Mouse (Mus musculus): Measurements from ENCODE around the gene Ndufb2. TPM values are rescaled to one million over a fixed set of nuclear protein-coding genes. Genes with fewer than 3 reads are reported as not detected.

Gene Ndufb2
- total and polyA plus RNA-seq, 3 experiments: 22.0 to 155 (median 78.6) TPM

DNA sequence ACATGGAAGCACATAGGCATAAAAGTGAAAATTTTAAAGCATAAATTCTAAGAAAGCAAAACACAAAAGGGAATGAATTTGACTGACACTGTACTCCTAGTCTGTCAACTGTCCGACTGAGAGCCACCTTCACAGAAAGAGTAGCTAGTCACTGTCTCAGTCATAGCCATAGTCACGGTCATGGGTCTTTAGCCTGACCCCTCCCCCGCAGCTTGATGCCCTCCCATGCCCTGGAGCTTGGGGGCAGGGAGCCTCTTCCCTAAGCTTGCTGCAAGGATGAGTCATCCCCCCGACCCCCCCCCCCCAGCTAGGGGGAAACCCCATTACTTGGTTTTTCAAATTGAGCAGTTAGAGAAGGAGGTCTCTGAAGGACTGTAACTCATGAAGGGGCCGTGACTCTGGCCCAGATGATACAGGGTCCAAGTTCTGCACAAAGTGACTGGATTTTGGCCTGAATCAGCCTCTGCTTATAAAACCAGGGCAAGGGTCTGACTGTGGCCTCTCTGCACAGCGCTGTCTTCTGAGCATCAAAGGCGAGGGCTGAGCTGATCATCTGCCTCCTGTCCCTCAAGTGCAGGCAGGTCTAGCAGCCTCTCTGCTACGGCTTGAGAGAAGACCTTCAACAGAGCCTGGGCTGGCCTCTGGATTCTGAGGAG is 40.3 kb upstream of the Ndufb2 start:
- no peak overlapping the region for H3K4me3 ChIP-seq (ENCODE audit: low read depth, low read length)
- H3K36me3 ChIP-seq (replicated peaks): no peaks in the 10 kb centered on the region
- H3K9me3 ChIP-seq (replicated peaks): no peaks in the 10 kb centered on the region
- no peaks in the 10 kb centered on the region for H3K4me1 ChIP-seq (ENCODE audit: insufficient read depth, low read depth, low read length)
- TF ChIP-seq TAL1 (conservative IDR thresholded peaks at IDR 0.05; ENCODE audit: low read depth, low read length) (no peak), CTCF (IDR thresholded peaks at IDR 0.05; ENCODE audit: low read depth, low read length) (no peak), GATA1 (IDR thresholded peaks at IDR 0.05; ENCODE audit: borderline replicate concordance, low read length) (no peak), GATA2 (IDR thresholded peaks at IDR 0.05; ENCODE audit: borderline replicate concordance, low read depth, low read length) (no peak), POLR2AphosphoS5 (IDR thresholded peaks at IDR 0.05; ENCODE audit: insufficient replicate concordance, low read depth, low read length) (no peak)
- DNase-seq (ENCODE audit: low spot score): no peak
- ATAC-seq (ENCODE audit: extremely low read depth, insufficient number of reproducible peaks, low FRiP score, poor library complexity, severe bottlenecking): no peak
- H3K27me3 ChIP-seq (ENCODE audit: insufficient read depth, low read length): peaks cover 43% of the 10 kb centered on the region

DNA sequence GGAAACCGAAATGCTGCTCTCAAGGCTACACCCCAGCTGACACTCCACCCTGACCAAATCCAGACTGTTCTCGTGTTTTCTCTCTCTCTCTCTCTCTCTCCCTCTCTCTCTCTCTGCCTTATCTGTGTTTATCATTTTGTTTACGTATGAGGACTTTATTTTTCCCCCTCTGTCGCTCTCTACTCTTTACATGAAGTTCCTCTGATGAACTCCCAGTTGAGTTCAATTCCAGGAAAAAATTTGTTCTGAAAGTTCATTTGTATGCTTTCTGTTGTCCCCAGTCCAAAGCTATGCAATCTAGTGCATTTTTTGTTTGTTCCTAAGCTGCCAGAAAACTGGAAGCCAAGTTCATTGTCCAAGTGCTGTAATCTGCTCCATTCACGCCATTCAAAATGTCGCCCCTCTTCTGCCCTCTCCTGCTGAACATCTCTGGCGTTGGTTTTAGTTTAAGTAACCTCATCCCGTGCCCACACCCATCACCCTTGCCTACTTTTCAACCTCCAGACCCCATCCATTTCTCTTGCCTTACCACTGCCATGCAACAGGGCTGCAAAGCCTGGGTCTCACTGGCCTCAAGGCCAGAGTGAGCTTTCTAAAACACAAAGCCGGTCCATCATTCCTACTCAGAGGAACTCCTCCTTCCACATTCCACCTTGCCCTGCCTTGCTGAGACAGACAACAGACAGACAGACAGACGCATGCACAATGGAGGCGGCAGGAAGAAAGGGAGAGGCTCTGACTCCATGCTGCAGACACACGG is 37.3 kb upstream of the Ndufb2 start:
- TF ChIP-seq CTCF (IDR thresholded peaks at IDR 0.05; ENCODE audit: low read depth, low read length): no peak
- no peak for TF ChIP-seq TAL1 (conservative IDR thresholded peaks at IDR 0.05; ENCODE audit: low read depth, low read length)
- no peak for TF ChIP-seq POLR2AphosphoS5 (IDR thresholded peaks at IDR 0.05; ENCODE audit: insufficient replicate concordance, low read depth, low read length)
- no peak for TF ChIP-seq GATA1 (IDR thresholded peaks at IDR 0.05; ENCODE audit: borderline replicate concordance, low read length)
- no peak for TF ChIP-seq GATA2 (IDR thresholded peaks at IDR 0.05; ENCODE audit: borderline replicate concordance, low read depth, low read length)
- peaks cover 45% of the 10 kb centered on the region for H3K27me3 ChIP-seq (ENCODE audit: insufficient read depth, low read length)
- no peak for ATAC-seq (ENCODE audit: extremely low read depth, insufficient number of reproducible peaks, low FRiP score, poor library complexity, severe bottlenecking)

DNA sequence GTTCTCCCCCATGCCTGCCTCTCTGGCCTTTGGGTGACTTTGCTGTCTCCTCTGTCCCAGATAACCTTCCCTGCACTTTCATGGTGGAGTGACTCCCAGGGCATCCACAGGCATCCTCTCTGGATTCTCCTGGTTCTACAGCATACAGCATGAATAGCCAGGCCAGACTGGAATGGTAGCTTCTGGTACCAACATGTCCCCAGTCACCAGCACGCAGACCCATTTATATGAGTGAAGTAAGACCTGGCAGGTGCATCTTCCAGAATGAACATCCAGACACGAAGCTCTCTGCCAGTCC is 36.8 kb upstream of the Ndufb2 start:
- DNase-seq (ENCODE audit: low spot score): no peak
- ATAC-seq (ENCODE audit: extremely low read depth, insufficient number of reproducible peaks, low FRiP score, poor library complexity, severe bottlenecking): no peak
- no peak overlapping the region for H3K4me3 ChIP-seq (ENCODE audit: low read depth, low read length)
- TF ChIP-seq CTCF (IDR thresholded peaks at IDR 0.05; ENCODE audit: low read depth, low read length) (no peak), GATA2 (IDR thresholded peaks at IDR 0.05; ENCODE audit: borderline replicate concordance, low read depth, low read length) (no peak)
- H3K27me3 ChIP-seq (ENCODE audit: insufficient read depth, low read length): peaks cover 45% of the 10 kb centered on the region
- H3K9me3 ChIP-seq (replicated peaks): peaks cover 2% of the 10 kb centered on the region
- H3K4me1 ChIP-seq (ENCODE audit: insufficient read depth, low read depth, low read length): no peaks in the 10 kb centered on the region
- no peaks in the 10 kb centered on the region for H3K36me3 ChIP-seq (replicated peaks)

More for the DNA sequence above, 37.3 kb upstream of the Ndufb2 start:
- Histone ChIP-seq H3K36me3 (replicated peaks) (no peaks in the 10 kb centered on the region), H3K4me3 (ENCODE audit: low read depth, low read length) (no peak overlapping the region), H3K9me3 (replicated peaks) (peaks cover 2% of the 10 kb centered on the region), H3K4me1 (ENCODE audit: insufficient read depth, low read depth, low read length) (no peaks in the 10 kb centered on the region)
- no peak for DNase-seq (ENCODE audit: low spot score)

DNA sequence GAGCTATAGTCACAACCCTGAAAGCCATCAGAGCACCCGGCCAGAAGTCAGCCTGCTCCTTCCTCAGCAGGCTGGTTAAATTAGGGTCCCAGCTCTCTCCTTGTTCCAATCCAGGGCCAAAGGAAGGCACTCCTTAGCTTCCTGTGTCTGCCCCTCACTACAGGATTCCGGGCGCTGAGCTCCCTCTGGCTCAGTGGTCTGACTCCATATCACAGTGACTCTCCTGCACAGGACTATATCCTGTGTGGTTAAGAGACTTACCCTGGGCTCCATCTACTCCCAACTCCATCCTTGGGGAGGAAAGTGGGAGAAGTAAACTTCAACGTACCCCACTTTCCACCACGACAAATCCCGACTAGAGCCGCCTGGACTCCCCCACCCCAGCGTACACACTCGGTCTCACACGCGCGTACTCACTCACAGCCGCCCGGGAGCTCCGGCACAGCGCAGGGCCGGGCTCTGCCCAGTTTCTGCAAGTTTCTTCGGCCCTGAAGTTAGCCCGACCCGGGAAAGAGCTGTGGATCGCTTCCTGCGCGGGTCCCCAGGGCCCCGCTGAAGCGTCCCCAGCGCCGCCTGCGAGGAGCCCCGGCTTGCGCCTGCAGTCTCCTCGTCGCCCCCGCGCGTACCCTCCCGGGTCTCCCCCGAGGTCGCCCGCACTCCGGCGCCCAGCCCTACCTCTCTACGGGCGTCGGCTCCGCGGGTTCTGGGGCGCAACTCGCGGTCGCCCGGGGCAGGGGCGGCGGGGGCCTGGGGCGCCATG is 35.3 kb upstream of the Ndufb2 start:
- Histone ChIP-seq H3K27me3 (ENCODE audit: insufficient read depth, low read length) (peaks cover 45% of the 10 kb centered on the region), H3K4me3 (ENCODE audit: low read depth, low read length) (no peak overlapping the region), H3K36me3 (replicated peaks) (no peaks in the 10 kb centered on the region), H3K9me3 (replicated peaks) (peaks cover 2% of the 10 kb centered on the region), H3K4me1 (ENCODE audit: insufficient read depth, low read depth, low read length) (peaks cover under 1% of the 10 kb centered on the region; the same call in 1 of the 2 replicates)
- no peak for TF ChIP-seq GATA1 (IDR thresholded peaks at IDR 0.05; ENCODE audit: borderline replicate concordance, low read length)
- TF ChIP-seq CTCF (IDR thresholded peaks at IDR 0.05; ENCODE audit: low read depth, low read length): no peak
- no peak for TF ChIP-seq GATA2 (IDR thresholded peaks at IDR 0.05; ENCODE audit: borderline replicate concordance, low read depth, low read length)
- no peak for TF ChIP-seq POLR2AphosphoS5 (IDR thresholded peaks at IDR 0.05; ENCODE audit: insufficient replicate concordance, low read depth, low read length)
- no peak for TF ChIP-seq TAL1 (conservative IDR thresholded peaks at IDR 0.05; ENCODE audit: low read depth, low read length)
- DNase-seq (ENCODE audit: low spot score) (no peak), ATAC-seq (ENCODE audit: extremely low read depth, insufficient number of reproducible peaks, low FRiP score, poor library complexity, severe bottlenecking) (no peak)

DNA sequence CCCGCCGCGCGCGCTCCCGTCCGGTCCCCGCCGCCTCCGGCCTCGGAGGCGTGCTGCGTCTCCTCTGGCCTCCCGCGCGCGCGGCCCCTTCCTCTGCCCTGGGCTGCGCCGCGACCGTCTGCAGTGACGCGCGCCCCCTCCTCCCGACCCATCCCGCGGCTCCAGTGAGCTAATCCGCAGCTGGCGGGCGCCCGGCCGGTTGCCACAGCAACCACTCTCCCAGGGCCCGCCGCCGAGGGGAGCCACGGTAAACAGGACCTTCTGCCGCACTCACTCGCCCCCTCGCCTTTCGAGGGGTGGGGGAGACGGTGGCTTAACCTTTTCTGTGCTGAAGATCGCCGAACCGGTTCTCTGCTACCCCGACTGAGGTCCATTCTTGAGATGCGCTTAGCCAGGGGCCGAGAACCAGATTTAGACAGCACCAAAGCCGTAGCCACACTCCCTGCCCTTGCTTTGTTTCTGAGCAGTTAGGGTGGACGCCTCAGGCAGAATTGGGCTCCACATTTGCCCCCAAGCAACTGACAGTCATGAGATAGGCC is 34.6 kb upstream of the Ndufb2 start, which contains the start of gene Dennd2a:
Gene Dennd2a, minus strand, starts transcription at position 145 of the 539 bp plus-strand sequence.
- ATAC-seq (ENCODE audit: extremely low read depth, insufficient number of reproducible peaks, low FRiP score, poor library complexity, severe bottlenecking): no peak
- no peak within 1 kb of the TSS for H3K4me3 ChIP-seq (ENCODE audit: low read depth, low read length)
- TF ChIP-seq POLR2AphosphoS5 (IDR thresholded peaks at IDR 0.05; ENCODE audit: insufficient replicate concordance, low read depth, low read length) (no peak), CTCF (IDR thresholded peaks at IDR 0.05; ENCODE audit: low read depth, low read length) (no peak), GATA1 (IDR thresholded peaks at IDR 0.05; ENCODE audit: borderline replicate concordance, low read length) (no peak), TAL1 (conservative IDR thresholded peaks at IDR 0.05; ENCODE audit: low read depth, low read length) (no peak), GATA2 (IDR thresholded peaks at IDR 0.05; ENCODE audit: borderline replicate concordance, low read depth, low read length) (no peak)
- peaks cover 42% of the 10 kb centered on the region for H3K27me3 ChIP-seq (ENCODE audit: insufficient read depth, low read length)
- peaks cover 2% of the 10 kb centered on the region for H3K9me3 ChIP-seq (replicated peaks)
- no peaks in the 10 kb centered on the region for H3K36me3 ChIP-seq (replicated peaks)
- DNase-seq (ENCODE audit: low spot score): no peak
- peaks cover 7% of the 10 kb centered on the region for H3K4me1 ChIP-seq (ENCODE audit: insufficient read depth, low read depth, low read length)

Data from G1E (cell line).